Mouse (Mus musculus): Measurements from ENCODE around the gene Wnt5b. TPM values are rescaled to one million over a fixed set of nuclear protein-coding genes. Genes with fewer than 3 reads are reported as not detected.

Gene Wnt5b
- total RNA-seq, 2 experiments from 2014 or later: 1.7 to 1.9 TPM

- peak; percentile 49 to 50 for DNase-seq (ENCODE audit: extremely low spot score in 1 of 2, low spot score in 2 of 2)
- H3K4me3 ChIP-seq: peak overlapping the region; percentile 88
- intact Hi-C loops (cut with DNase I): loop anchor here (5.0 to 10.0 kb wide), 3 partner anchors 285 to 555 kb away; partner anchors contain the start of gene Wnk1
- H3K27ac ChIP-seq: peak overlapping the region; percentile 90
- no peak for TF ChIP-seq CTCF (IDR thresholded peaks at IDR 0.05)
These were observed 64.1 kb downstream of the Wnt5b start for GRCm38 (mm10) chr6:119479876-119480705.

- Histone ChIP-seq H3K4me3 (peak within 1 kb of the TSS; percentile 88), H3K27ac (peak within 1 kb of the TSS; percentile 96)
- intact Hi-C loops (cut with DNase I): no loop called here
- DNase-seq (ENCODE audit: extremely low spot score in 1 of 2, low spot score in 2 of 2): no peak
- no peak for TF ChIP-seq CTCF (IDR thresholded peaks at IDR 0.05)
These were observed 64.7 kb downstream of the Wnt5b start, which contains the start of gene Fbxl14 for GRCm38 (mm10) chr6:119479343-119479875. TSS of gene Fbxl14 (plus strand) at chr6:119479668.

GRCm38 (mm10) chr6:119478560-119479342 lies 65.4 kb downstream of the Wnt5b start:
- no peak for TF ChIP-seq CTCF (IDR thresholded peaks at IDR 0.05)
- Histone ChIP-seq H3K4me3 (peak overlapping the region; percentile 80), H3K27ac (peak overlapping the region; percentile 96)
- intact Hi-C loops (cut with DNase I): loop anchor here (1.0 kb wide), 1 partner anchor 26 kb away; no protein-coding TSS in a partner anchor
- DNase-seq (ENCODE audit: extremely low spot score in 1 of 2, low spot score in 2 of 2): peak; percentile 85 to 86

GRCm38 (mm10) chr6:119477686-119478310 lies 66.3 kb downstream of the Wnt5b start:
- Histone ChIP-seq H3K4me3 (no peak overlapping the region), H3K27ac (no peak overlapping the region)
- no peak for DNase-seq (ENCODE audit: extremely low spot score in 1 of 2, low spot score in 2 of 2)
- intact Hi-C loops (cut with DNase I): loop anchor here (1.0 kb wide), 1 partner anchor 25 kb away; no protein-coding TSS in a partner anchor
- no peak for TF ChIP-seq CTCF (IDR thresholded peaks at IDR 0.05)

- DNase-seq (ENCODE audit: extremely low spot score in 1 of 2, low spot score in 2 of 2): no peak
- no peak for TF ChIP-seq CTCF (IDR thresholded peaks at IDR 0.05)
- intact Hi-C loops (cut with DNase I): no loop called here
- H3K4me3 ChIP-seq: no peak overlapping the region
- no peak overlapping the region for H3K27ac ChIP-seq
These were observed 68.2 kb downstream of the Wnt5b start for GRCm38 (mm10) chr6:119475988-119476387.

GRCm38 (mm10) chr6:119473992-119474391 lies 70.2 kb downstream of the Wnt5b start:
- intact Hi-C loops (cut with DNase I): no loop called here
- no peak for DNase-seq (ENCODE audit: extremely low spot score in 1 of 2, low spot score in 2 of 2)

GRCm38 (mm10) chr6:119473446-119473845 lies 70.7 kb downstream of the Wnt5b start:
- Histone ChIP-seq H3K27ac (no peak overlapping the region), H3K4me3 (no peak overlapping the region)
- intact Hi-C loops (cut with DNase I): no loop called here
- TF ChIP-seq CTCF (IDR thresholded peaks at IDR 0.05): no peak
- no peak for DNase-seq (ENCODE audit: extremely low spot score in 1 of 2, low spot score in 2 of 2)

More at GRCm38 (mm10) chr6:119473992-119474391, 70.2 kb downstream of the Wnt5b start:
- Histone ChIP-seq H3K27ac (no peak overlapping the region), H3K4me3 (no peak overlapping the region)
- no peak for TF ChIP-seq CTCF (IDR thresholded peaks at IDR 0.05)

- no peak overlapping the region for H3K27ac ChIP-seq
- no peak for TF ChIP-seq CTCF (IDR thresholded peaks at IDR 0.05)
- intact Hi-C loops (cut with DNase I): no loop called here
- DNase-seq (ENCODE audit: extremely low spot score in 1 of 2, low spot score in 2 of 2): no peak
- H3K4me3 ChIP-seq: no peak overlapping the region
These were observed 71.4 kb downstream of the Wnt5b start for GRCm38 (mm10) chr6:119472705-119473104.

- intact Hi-C loops (cut with DNase I): no loop called here
- Histone ChIP-seq H3K4me3 (no peak overlapping the region), H3K27ac (no peak overlapping the region)
- DNase-seq (ENCODE audit: extremely low spot score in 1 of 2, low spot score in 2 of 2): peak in 1 of 2 experiments; percentile 52
- peak; percentile 86 for TF ChIP-seq CTCF (IDR thresholded peaks at IDR 0.05)
These were observed 72.0 kb downstream of the Wnt5b start for GRCm38 (mm10) chr6:119472135-119472534.

- intact Hi-C loops (cut with DNase I): no loop called here
- no peak for DNase-seq (ENCODE audit: extremely low spot score in 1 of 2, low spot score in 2 of 2)
- Histone ChIP-seq H3K27ac (no peak overlapping the region), H3K4me3 (no peak overlapping the region)
- TF ChIP-seq CTCF (IDR thresholded peaks at IDR 0.05): no peak
These were observed 73.4 kb downstream of the Wnt5b start for GRCm38 (mm10) chr6:119470777-119471176.

GRCm38 (mm10) chr6:119467785-119468059 lies 76.4 kb downstream of the Wnt5b start:
- DNase-seq (ENCODE audit: extremely low spot score in 1 of 2, low spot score in 2 of 2): no peak
- Histone ChIP-seq H3K4me3 (no peak overlapping the region), H3K27ac (no peak overlapping the region)
- intact Hi-C loops (cut with DNase I): no loop called here
- peak; percentile 43 for TF ChIP-seq CTCF (IDR thresholded peaks at IDR 0.05)

All from left cerebral cortex, adult 2 months (tissue).